Mouse (Mus musculus) forebrain, embryonic 13.5 days (tissue): ENCODE data around the gene Fam170b. TPM values are rescaled to one million over a fixed set of nuclear protein-coding genes. Genes with fewer than 3 reads are reported as not detected.

Source experiments
- ATAC-seq: fragments of 200-750 bp; cut with Nextera tagmentation; 2 replicates; pipeline ENCODE4 v1.8.0; 2017
- H3K27ac ChIP-seq: fragments of 300-500 bp; sonication (generic); 2 replicates; pipeline ENCODE4 v1.5.1; 2015; ENCODE audit warnings: inconsistent platforms, mild to moderate bottlenecking, moderate library complexity
- H3K27me3 ChIP-seq: fragments of 300-500 bp; sonication (generic); 2 replicates; pipeline ENCODE4 v1.6.1; 2015; ENCODE audit warnings: mild to moderate bottlenecking, inconsistent platforms
- H3K36me3 ChIP-seq: fragments of 300-500 bp; sonication (generic); 2 replicates; pipeline ENCODE4 v1.6.1; 2015; ENCODE audit warnings: mild to moderate bottlenecking, inconsistent platforms; ENCODE audit not compliant: poor library complexity, severe bottlenecking
- H3K4me1 ChIP-seq: fragments of 300-500 bp; sonication (generic); 2 replicates; pipeline ENCODE4 v1.6.1; 2015; ENCODE audit warnings: inconsistent platforms
- H3K4me2 ChIP-seq: fragments of 300-500 bp; sonication (generic); 2 replicates; pipeline ENCODE4 v1.6.1; 2015; ENCODE audit warnings: inconsistent platforms, mild to moderate bottlenecking, moderate library complexity
- H3K4me3 ChIP-seq: fragments of 300-500 bp; sonication (generic); 2 replicates; pipeline ENCODE4 v1.5.1; 2015; ENCODE audit warnings: mild to moderate bottlenecking, inconsistent platforms
- H3K9ac ChIP-seq: fragments of 300-500 bp; sonication (generic); 2 replicates; pipeline ENCODE4 v1.6.1; 2015; ENCODE audit warnings: mild to moderate bottlenecking, inconsistent platforms
- H3K9me3 ChIP-seq: fragments of 300-500 bp; sonication (generic); replicated peaks from 2 replicates; pipeline ENCODE4 v1.6.1; 2016; ENCODE audit warnings: inconsistent platforms
- WGBS: fragments of 180-500 bp; shearing (Covaris S2); methylation state at CpG from one replicate; pipeline ENCODE4 v1.1.7; 2015; 5-methylcytosine and 5-hydroxymethylcytosine counted together
- polyA plus RNA-seq: library from polyadenylated mRNA; unstranded; fragments of >200 nt; fragmentation: Nextera tagmentation; extraction: Ambion mirVana; gene quantifications from 2 replicates; pipeline ENCODE4 v1.2.1, GENCODE M21; 2015

Fam170b gene
- polyA plus RNA-seq = not detected in 2 replicates

DNA sequence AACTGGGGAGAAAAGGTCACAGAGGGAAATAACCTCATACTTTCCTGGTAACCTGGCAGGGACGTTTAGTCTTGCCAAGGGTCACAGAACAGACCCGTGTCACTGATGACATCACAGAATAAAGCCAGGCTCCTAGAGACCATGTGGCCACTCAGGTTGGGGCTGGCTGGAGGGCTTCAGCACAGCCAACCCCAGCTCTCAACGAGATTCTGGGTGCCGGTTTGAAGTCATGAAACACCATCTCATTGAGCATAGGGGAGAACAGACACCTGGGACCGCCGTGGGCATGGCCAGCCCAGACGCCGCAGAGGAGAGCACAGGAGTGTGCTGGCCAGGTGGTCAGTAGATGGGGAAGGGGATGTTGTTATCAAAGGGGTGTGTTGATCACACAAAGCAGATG is at the start of gene Fam170b:
Gene Fam170b (plus strand): TSS at position 116 of the 400 bp plus-strand sequence.
- no peak within 1 kb of the TSS for H3K4me3 ChIP-seq
- no peak within 1 kb of the TSS for H3K27ac ChIP-seq
- no peaks in the 10 kb centered on the region for H3K36me3 ChIP-seq
- H3K27me3 ChIP-seq = no peaks in the 10 kb centered on the region
- no peak for ATAC-seq
- no peaks in the 10 kb centered on the region for H3K9me3 ChIP-seq
- H3K9ac ChIP-seq = no peak within 1 kb of the TSS
- H3K4me2 ChIP-seq = no peak within 1 kb of the TSS
- H3K4me1 ChIP-seq = no peaks in the 10 kb centered on the region
- WGBS = 80% methylated on average over 8 of the region's 8 CpGs

DNA sequence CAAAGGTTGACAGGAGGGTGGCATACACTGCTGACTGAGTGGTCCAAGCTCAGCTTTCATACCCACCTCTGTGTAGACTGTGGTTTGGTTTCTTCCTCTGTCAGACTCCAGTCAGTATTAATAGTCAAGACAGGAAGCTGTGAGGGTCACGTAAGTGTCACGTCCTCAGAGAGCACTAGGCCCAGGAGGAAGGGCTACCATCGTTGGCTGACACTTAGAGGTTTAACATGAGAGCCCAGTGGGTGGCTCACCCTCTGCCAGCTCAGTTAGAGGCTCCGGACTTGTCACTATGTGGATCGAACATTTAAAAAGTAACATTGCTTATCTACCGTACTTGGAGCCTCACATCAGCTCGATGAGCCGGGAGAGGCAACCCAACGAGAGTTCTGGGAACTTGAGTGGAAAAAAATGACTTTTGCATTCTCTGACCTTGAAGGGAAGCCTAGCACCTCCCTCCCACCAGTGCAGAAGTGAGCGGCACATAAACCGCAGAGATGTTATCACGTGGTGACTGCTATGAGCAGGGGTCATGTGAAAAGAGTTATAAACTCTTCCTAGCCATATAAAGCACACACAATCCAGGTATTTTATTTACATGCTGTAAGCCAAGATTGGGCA is 49.5 kb upstream of the Fam170b start:
- no peak overlapping the region for H3K9ac ChIP-seq
- no peaks in the 10 kb centered on the region for H3K9me3 ChIP-seq
- H3K4me3 ChIP-seq = no peak overlapping the region
- H3K4me1 ChIP-seq = no peaks in the 10 kb centered on the region
- no peak overlapping the region for H3K27ac ChIP-seq
- H3K27me3 ChIP-seq = no peaks in the 10 kb centered on the region
- WGBS = 89% methylated on average over 12 of the region's 12 CpGs
- no peaks in the 10 kb centered on the region for H3K36me3 ChIP-seq
- ATAC-seq = no peak
- no peak overlapping the region for H3K4me2 ChIP-seq

DNA sequence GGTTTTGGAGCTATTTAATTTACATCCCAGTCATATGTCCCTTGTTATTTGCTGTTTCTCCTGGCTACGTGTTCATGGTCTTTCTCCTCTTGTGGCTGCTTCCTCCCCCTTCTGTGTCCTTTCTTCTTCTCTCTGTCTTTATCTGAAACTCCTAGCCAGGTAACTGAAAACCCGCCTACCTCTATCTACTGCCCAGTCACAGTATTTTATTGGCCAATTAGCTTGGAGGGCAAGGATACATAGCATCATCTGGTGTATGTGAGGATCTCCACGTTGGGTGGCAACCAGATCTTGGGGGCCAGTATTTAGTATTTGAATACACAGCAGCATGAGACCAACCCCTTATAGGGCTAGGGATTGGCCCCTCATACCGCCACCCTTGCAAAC is 49.0 kb upstream of the Fam170b start:
- H3K4me2 ChIP-seq = no peak overlapping the region
- no peak overlapping the region for H3K9ac ChIP-seq
- WGBS = 81% methylated on average over 4 of the region's 4 CpGs
- H3K36me3 ChIP-seq = no peaks in the 10 kb centered on the region
- no peak overlapping the region for H3K27ac ChIP-seq
- no peaks in the 10 kb centered on the region for H3K9me3 ChIP-seq
- H3K4me3 ChIP-seq = no peak overlapping the region
- no peaks in the 10 kb centered on the region for H3K4me1 ChIP-seq
- ATAC-seq = no peak
- H3K27me3 ChIP-seq = no peaks in the 10 kb centered on the region

DNA sequence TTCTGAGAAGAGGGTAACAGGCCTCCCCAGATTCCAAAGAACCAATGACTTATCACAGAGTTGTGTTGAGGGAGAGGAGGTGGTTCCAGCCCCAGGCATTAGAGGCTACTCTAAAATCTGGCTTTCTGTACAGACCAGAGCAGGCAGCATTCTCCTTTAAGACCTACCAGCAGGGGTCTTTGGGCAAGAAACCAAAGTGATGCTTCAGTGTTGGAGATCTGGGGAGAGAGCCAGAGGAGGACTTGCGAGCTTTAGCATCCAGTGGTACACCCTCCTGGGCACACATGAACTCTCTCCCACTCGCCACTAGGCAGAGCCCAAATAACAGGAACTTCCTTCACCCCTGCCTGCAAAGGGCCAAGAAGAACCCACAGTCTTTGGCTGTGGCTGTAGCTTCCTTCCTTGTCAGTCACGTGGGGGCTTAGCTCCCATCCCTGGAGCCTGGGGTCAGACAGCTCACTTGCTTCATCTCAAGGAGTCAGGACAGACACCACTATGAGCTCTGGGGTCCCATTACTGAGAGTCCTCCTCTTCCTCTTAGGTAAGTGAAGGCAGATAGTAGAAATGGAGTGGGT is 48.1 kb upstream of the Fam170b start, which contains the start of gene Tmem273:
Gene Tmem273 (plus strand): TSS at position 408 of the 575 bp plus-strand sequence.
- no peaks in the 10 kb centered on the region for H3K36me3 ChIP-seq
- no peaks in the 10 kb centered on the region for H3K27me3 ChIP-seq
- H3K9me3 ChIP-seq = no peaks in the 10 kb centered on the region
- WGBS = 73% methylated on average over 3 of the region's 3 CpGs
- no peak within 1 kb of the TSS for H3K9ac ChIP-seq
- H3K27ac ChIP-seq = no peak within 1 kb of the TSS
- H3K4me1 ChIP-seq = no peaks in the 10 kb centered on the region
- H3K4me2 ChIP-seq = no peak within 1 kb of the TSS
- no peak within 1 kb of the TSS for H3K4me3 ChIP-seq
- ATAC-seq = no peak

GRCm38 (mm10) chr14:32787691-32788090 is 46.1 kb upstream of the Fam170b start:
- 43% methylated on average over 5 of the region's 5 CpGs for WGBS
- no peak overlapping the region for H3K27ac ChIP-seq
- H3K27me3 ChIP-seq = no peaks in the 10 kb centered on the region

GRCm38 (mm10) chr14:32796375-32796774 is 37.4 kb upstream of the Fam170b start:
- H3K9ac ChIP-seq = no peak overlapping the region
- WGBS = 62% methylated on average over 8 of the region's 8 CpGs
- 0 out of 2 replicates have a peak, but pooled peaks cover 2% of the 10 kb centered on the region for H3K4me1 ChIP-seq
- no peaks in the 10 kb centered on the region for H3K9me3 ChIP-seq
- H3K4me2 ChIP-seq = no peak overlapping the region
- no peaks in the 10 kb centered on the region for H3K36me3 ChIP-seq
- no peaks in the 10 kb centered on the region for H3K27me3 ChIP-seq
- H3K27ac ChIP-seq = no peak overlapping the region
- H3K4me3 ChIP-seq = no peak overlapping the region
- no peak for ATAC-seq

More at GRCm38 (mm10) chr14:32787691-32788090, 46.1 kb upstream of the Fam170b start:
- Histone ChIP-seq H3K4me1 (no peaks in the 10 kb centered on the region), H3K4me3 (no peak overlapping the region), H3K9ac (no peak overlapping the region), H3K36me3 (no peaks in the 10 kb centered on the region), H3K4me2 (no peak overlapping the region), H3K9me3 (no peaks in the 10 kb centered on the region)
- no peak for ATAC-seq

DNA sequence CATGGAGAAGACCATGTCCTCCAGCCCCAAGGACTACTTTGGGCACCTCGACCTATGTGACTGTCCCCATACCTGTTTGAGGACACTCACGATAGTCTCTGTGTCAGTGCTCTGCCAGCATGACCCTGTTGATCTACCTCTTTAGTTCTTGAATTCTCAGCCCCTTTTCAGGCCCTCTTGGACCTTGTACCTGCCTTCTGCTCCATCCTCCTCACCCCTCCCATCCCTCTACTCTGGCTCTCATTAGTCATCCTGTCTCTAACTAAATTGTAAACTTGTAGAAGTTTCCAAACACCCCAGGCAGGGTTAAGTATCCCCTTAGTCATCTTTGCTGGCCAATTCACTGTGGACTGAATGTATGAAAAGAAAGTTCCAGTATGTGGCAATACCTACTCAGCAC is 36.0 kb upstream of the Fam170b start:
- Histone ChIP-seq H3K4me3 (no peak overlapping the region), H3K27ac (no peak overlapping the region), H3K4me2 (no peak overlapping the region), H3K9ac (no peak overlapping the region), H3K4me1 (0 out of 2 replicates have a peak, but pooled peaks cover 2% of the 10 kb centered on the region), H3K9me3 (no peaks in the 10 kb centered on the region), H3K27me3 (no peaks in the 10 kb centered on the region), H3K36me3 (no peaks in the 10 kb centered on the region)
- WGBS = 73% methylated on average over 2 of the region's 2 CpGs
- ATAC-seq = no peak

DNA sequence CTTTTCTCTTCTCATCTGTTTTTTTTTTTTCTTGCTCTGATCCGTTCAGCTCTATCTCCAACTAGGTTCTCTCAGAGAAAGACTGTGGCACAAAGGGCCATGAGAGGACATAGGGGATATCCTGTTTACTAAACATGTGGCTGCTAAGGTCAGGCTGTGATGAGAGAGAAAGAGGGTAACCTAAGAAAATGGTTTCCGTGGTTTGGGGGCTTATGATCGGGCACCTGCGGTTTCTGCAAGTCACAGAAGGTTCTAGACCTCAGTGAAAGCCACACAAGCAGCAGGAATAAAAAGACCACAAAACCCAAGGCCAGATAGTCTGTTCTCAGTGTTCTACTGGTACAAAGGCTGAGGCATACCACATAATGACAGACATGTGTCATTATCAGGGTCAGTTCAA is 35.4 kb upstream of the Fam170b start:
- H3K4me3 ChIP-seq = no peak overlapping the region
- ATAC-seq = no peak
- no peaks in the 10 kb centered on the region for H3K9me3 ChIP-seq
- 0 out of 2 replicates have a peak, but pooled peaks cover 2% of the 10 kb centered on the region for H3K4me1 ChIP-seq
- WGBS = 88% methylated on average over 4 of the region's 4 CpGs
- no peak overlapping the region for H3K4me2 ChIP-seq
- no peaks in the 10 kb centered on the region for H3K36me3 ChIP-seq
- no peak overlapping the region for H3K9ac ChIP-seq
- H3K27me3 ChIP-seq = no peaks in the 10 kb centered on the region
- H3K27ac ChIP-seq = no peak overlapping the region

DNA sequence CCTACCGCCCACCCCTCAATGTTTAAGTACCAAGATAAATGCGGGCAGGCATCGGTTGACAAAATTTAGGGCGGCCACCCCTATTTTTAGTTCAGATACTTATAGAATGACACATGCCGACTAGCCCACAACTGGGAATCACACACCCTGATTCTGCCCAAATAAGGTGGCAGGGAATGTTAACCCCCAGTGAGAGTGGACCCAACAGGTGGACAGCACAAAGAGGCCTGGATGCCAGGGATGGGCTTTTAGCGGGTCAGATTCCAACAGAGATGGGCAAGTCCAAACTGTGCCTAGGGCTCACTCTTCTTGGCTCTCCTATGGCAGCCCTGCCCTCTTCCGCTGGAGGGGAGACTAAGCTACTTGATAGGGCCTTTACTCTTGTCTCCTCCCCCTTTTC is 33.7 kb upstream of the Fam170b start:
- H3K4me2 ChIP-seq = no peak overlapping the region
- no peaks in the 10 kb centered on the region for H3K27me3 ChIP-seq
- no peaks in the 10 kb centered on the region for H3K9me3 ChIP-seq
- 96% methylated on average over 7 of the region's 7 CpGs for WGBS
- H3K9ac ChIP-seq = no peak overlapping the region
- 0 out of 2 replicates have a peak, but pooled peaks cover 2% of the 10 kb centered on the region for H3K4me1 ChIP-seq
- no peak for ATAC-seq
- H3K27ac ChIP-seq = no peak overlapping the region
- no peaks in the 10 kb centered on the region for H3K36me3 ChIP-seq
- H3K4me3 ChIP-seq = no peak overlapping the region

GRCm38 (mm10) chr14:32801016-32801661 is 32.6 kb upstream of the Fam170b start:
- Histone ChIP-seq H3K27me3 (no peaks in the 10 kb centered on the region), H3K9ac (no peak overlapping the region), H3K4me3 (no peak overlapping the region), H3K4me2 (no peak overlapping the region), H3K9me3 (no peaks in the 10 kb centered on the region), H3K36me3 (no peaks in the 10 kb centered on the region), H3K4me1 (0 out of 2 replicates have a peak, but pooled peaks cover 2% of the 10 kb centered on the region), H3K27ac (no peak overlapping the region)
- 59% methylated on average over 11 of the region's 11 CpGs for WGBS
- ATAC-seq = no peak

- no peak overlapping the region for H3K4me3 ChIP-seq
- no peaks in the 10 kb centered on the region for H3K27me3 ChIP-seq
- no peak overlapping the region for H3K9ac ChIP-seq
- ATAC-seq = no peak
- no peak overlapping the region for H3K4me2 ChIP-seq
- no peaks in the 10 kb centered on the region for H3K36me3 ChIP-seq
- H3K27ac ChIP-seq = no peak overlapping the region
- no peaks in the 10 kb centered on the region for H3K9me3 ChIP-seq
- no peaks in the 10 kb centered on the region for H3K4me1 ChIP-seq
Observed at GRCm38 (mm10) chr14:32801662-32802024, 32.1 kb upstream of the Fam170b start.

DNA sequence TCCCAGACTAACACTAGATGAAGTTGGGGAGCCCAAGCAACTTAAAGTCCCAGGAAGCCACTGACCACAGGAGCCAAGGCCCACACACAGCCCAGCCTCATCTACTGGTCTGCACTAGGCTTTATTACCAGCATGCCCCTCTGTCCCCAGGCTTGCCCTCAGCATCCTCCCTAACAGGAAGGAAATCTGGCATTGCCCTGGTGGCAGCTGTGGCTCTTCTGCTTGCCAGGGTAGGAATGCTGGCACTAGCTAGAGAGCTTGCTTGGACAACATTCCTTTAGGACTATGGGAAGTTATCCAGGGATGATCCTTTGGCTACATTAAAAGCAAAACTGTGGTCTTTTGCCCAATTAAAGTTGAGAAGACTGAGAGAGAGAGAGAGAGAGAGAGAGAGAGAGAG is 23.7 kb upstream of the Fam170b start:
- Histone ChIP-seq H3K4me2 (no peak overlapping the region), H3K9me3 (no peaks in the 10 kb centered on the region), H3K36me3 (no peaks in the 10 kb centered on the region), H3K4me1 (no peaks in the 10 kb centered on the region), H3K4me3 (no peak overlapping the region), H3K27ac (no peak overlapping the region), H3K27me3 (no peaks in the 10 kb centered on the region), H3K9ac (no peak overlapping the region)
- no peak for ATAC-seq
